Comparison of ENCODE assay signal across 14 mouse cellular contexts in the genomic region with DNA sequence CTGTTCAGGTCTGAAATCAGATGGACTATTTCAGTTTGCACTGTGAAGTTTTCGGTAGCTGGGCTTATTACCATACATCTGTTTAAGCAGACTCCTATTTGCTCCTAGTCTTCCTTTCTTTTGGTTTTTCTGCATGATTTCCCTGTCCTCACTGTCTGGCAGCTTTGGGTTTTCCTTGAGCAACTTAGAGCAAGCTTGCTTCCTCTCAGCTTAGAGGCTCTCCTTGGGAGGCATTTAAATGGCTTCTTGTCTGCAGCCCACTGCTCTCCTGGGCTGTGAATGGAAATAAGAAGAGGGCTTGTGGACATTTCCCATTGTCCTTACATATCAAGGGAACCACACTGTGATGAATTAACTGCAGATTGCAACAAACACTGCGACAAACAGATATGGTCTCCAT.
DNase-seq lines count a peak whose midpoint lies in the region; ATAC-seq and TF ChIP-seq lines count a peak whose summit lies in the region.
"Had no signal": no experiment of that assay in that cellular context is flagged by ENCODE, and none has a peak within 500 bp of the region (broad histone marks: within the 10 kb centered on the region; RNA-seq: fewer than 3 reads in every experiment).

No protein-coding gene starts in this region.

- H3K4me1 ChIP-seq in forebrain, embryonic 12.5 days = peaks cover 10% of the 10 kb centered on the region
- H3K4me1 ChIP-seq in hindbrain, postnatal 0 days (ENCODE audit: insufficient read depth, low read length) = no peaks in the 10 kb centered on the region
- H3K4me1 ChIP-seq in neural tube, embryonic 14.5 days (ENCODE audit: control insufficient read depth, insufficient read depth, low read length) = 0 out of 2 replicates have a peak, but pooled peaks cover 10% of the 10 kb centered on the region
- no peaks in the 10 kb centered on the region for H3K4me1 ChIP-seq in limb, embryonic 10.5 days
- H3K4me1 ChIP-seq: embryonic facial prominence, embryonic 15.5 days; heart, embryonic 15.5 days; kidney, embryonic 15.5 days had no signal

- peak; percentile 39; the same call in 1 of the 2 replicates for ATAC-seq in forebrain, embryonic 12.5 days (ENCODE audit: low FRiP score)
- no peak for ATAC-seq in hindbrain, postnatal 0 days
- ATAC-seq in neural tube, embryonic 14.5 days (ENCODE audit: low read depth) = peak; percentile 28; the same call in 1 of the 2 replicates

- no peak overlapping the region for H3K9ac ChIP-seq in forebrain, embryonic 12.5 days
- 0 out of 2 replicates have a peak overlapping the region, but pooled peaks have one; percentile 14 for H3K9ac ChIP-seq in hindbrain, postnatal 0 days (replicated peaks; ENCODE audit: low read length)
- H3K9ac ChIP-seq in neural tube, embryonic 14.5 days (replicated peaks; ENCODE audit: low read depth, low read length) = no peak overlapping the region
- H3K9ac ChIP-seq: embryonic facial prominence, embryonic 15.5 days; heart, embryonic 15.5 days; kidney, embryonic 15.5 days; lung, embryonic 14.5 days had no signal

- no peaks in the 10 kb centered on the region for H3K27me3 ChIP-seq in forebrain, embryonic 12.5 days
- H3K27me3 ChIP-seq in hindbrain, postnatal 0 days (ENCODE audit: insufficient read depth, low read length) = no peaks in the 10 kb centered on the region
- no peaks in the 10 kb centered on the region for H3K27me3 ChIP-seq in neural tube, embryonic 14.5 days (ENCODE audit: control insufficient read depth, insufficient read depth, low read length)
- H3K27me3 ChIP-seq in limb, embryonic 10.5 days (ENCODE audit: low read depth, poor library complexity, severe bottlenecking) = no peaks in the 10 kb centered on the region
- H3K27me3 ChIP-seq: embryonic facial prominence, embryonic 15.5 days; heart, embryonic 15.5 days; kidney, embryonic 15.5 days had no signal

- H3K9me3 ChIP-seq in forebrain, embryonic 12.5 days = no peaks in the 10 kb centered on the region
- H3K9me3 ChIP-seq in hindbrain, postnatal 0 days (ENCODE audit: low read length) = no peaks in the 10 kb centered on the region
- no peaks in the 10 kb centered on the region for H3K9me3 ChIP-seq in neural tube, embryonic 14.5 days (ENCODE audit: control insufficient read depth, low read length)
- no peaks in the 10 kb centered on the region for H3K9me3 ChIP-seq in limb, embryonic 10.5 days (replicated peaks)
- H3K9me3 ChIP-seq: embryonic facial prominence, embryonic 15.5 days; heart, embryonic 15.5 days; kidney, embryonic 15.5 days had no signal

- no peak overlapping the region for H3K27ac ChIP-seq in forebrain, embryonic 12.5 days
- peak overlapping the region; percentile 57 for H3K27ac ChIP-seq in hindbrain, postnatal 0 days
- H3K27ac ChIP-seq in neural tube, embryonic 14.5 days (ENCODE audit: low read depth, low read length) = no peak overlapping the region
- no peak overlapping the region for H3K27ac ChIP-seq in limb, embryonic 10.5 days
- H3K27ac ChIP-seq: embryonic facial prominence, embryonic 15.5 days; heart, embryonic 15.5 days; kidney, embryonic 15.5 days had no signal

- no peak overlapping the region for H3K4me3 ChIP-seq in forebrain, embryonic 12.5 days (replicated peaks)
- no peak overlapping the region for H3K4me3 ChIP-seq in hindbrain, postnatal 0 days (ENCODE audit: low read length)
- no peak overlapping the region for H3K4me3 ChIP-seq in neural tube, embryonic 14.5 days (ENCODE audit: low read depth, low read length)
- no peak overlapping the region for H3K4me3 ChIP-seq in limb, embryonic 10.5 days
- H3K4me3 ChIP-seq: embryonic facial prominence, embryonic 15.5 days; heart, embryonic 15.5 days; kidney, embryonic 15.5 days had no signal

- WGBS in forebrain, embryonic 12.5 days = 21% methylated on average over 2 of the region's 2 CpGs
- WGBS in hindbrain, postnatal 0 days = 22% methylated on average over 2 of the region's 2 CpGs
- WGBS in neural tube, embryonic 14.5 days = 29% methylated on average over 2 of the region's 2 CpGs
- 55% methylated on average over 2 of the region's 2 CpGs for WGBS in limb, embryonic 10.5 days

- DNase-seq in layer of hippocampus, postnatal 14 days (ENCODE audit: low spot score in 2 of 2) = peak; percentile 10 to 12
- no peak for DNase-seq in layer of hippocampus, postnatal 36 days
- no peak for DNase-seq in hindbrain, postnatal 0 days (ENCODE audit: low spot score)
- DNase-seq in ovary, postnatal 14 days (ENCODE audit: low spot score) = no peak
- no peak for DNase-seq in limb, embryonic 10.5 days (ENCODE audit: low spot score)
- DNase-seq: adrenal gland, postnatal 10 days; liver; lung, embryonic 14.5 days had no signal

- no peak for TF ChIP-seq CTCF in hindbrain, postnatal 0 days (IDR thresholded peaks at IDR 0.05; ENCODE audit: low read depth)

- H3K36me3 ChIP-seq in forebrain, embryonic 12.5 days (replicated peaks) = no peaks in the 10 kb centered on the region
- H3K36me3 ChIP-seq in hindbrain, postnatal 0 days (ENCODE audit: insufficient read depth, low read length) = no peaks in the 10 kb centered on the region
- no peaks in the 10 kb centered on the region for H3K36me3 ChIP-seq in neural tube, embryonic 14.5 days (ENCODE audit: control insufficient read depth, insufficient read depth, low read length)
- H3K36me3 ChIP-seq in limb, embryonic 10.5 days = no peaks in the 10 kb centered on the region
- H3K36me3 ChIP-seq: embryonic facial prominence, embryonic 15.5 days; G1E; heart, embryonic 15.5 days; kidney, embryonic 15.5 days had no signal

- H3K4me2 ChIP-seq in forebrain, embryonic 12.5 days = peak overlapping the region; percentile 5
- peak overlapping the region; percentile 43; the same call in 1 of the 2 replicates for H3K4me2 ChIP-seq in hindbrain, postnatal 0 days (ENCODE audit: low read depth, low read length)
- peak overlapping the region; percentile 38; the same call in 1 of the 2 replicates for H3K4me2 ChIP-seq in neural tube, embryonic 14.5 days (ENCODE audit: low read depth, low read length)
- H3K4me2 ChIP-seq: embryonic facial prominence, embryonic 15.5 days; heart, embryonic 15.5 days; kidney, embryonic 15.5 days; lung, embryonic 14.5 days had no signal

Comparison
In these comparisons a context has a peak if more than half of its experiments do, and no peak if none do; other contexts are left out.
1. DNase-seq: peak in layer of hippocampus, postnatal 14 days (2 of 2); none in layer of hippocampus, postnatal 36 days (0 of 2), hindbrain, postnatal 0 days (single experiment), ovary, postnatal 14 days (single experiment) and limb, embryonic 10.5 days (single experiment).
2. Peak in every context shown above with its lines, with median percentiles within 50 percentile points of each other: H3K4me2 ChIP-seq.